Mouse (Mus musculus) midbrain, embryonic 16.5 days (tissue): Measurements from ENCODE around the gene Mecom. TPM values are rescaled to one million over a fixed set of nuclear protein-coding genes. Genes with fewer than 3 reads are reported as not detected.
A peak's percentile ranks its signal among the peaks of the same experiment; 100 is the strongest.
"Not testable (repeated sequence)": the region's sequence is repeated elsewhere in the genome, so short reads cannot be mapped to it uniquely, and the experiment has no call there.

Experiments used
- ATAC-seq: fragments of 200-750 bp; cut with Nextera tagmentation; 2 replicates; pipeline ENCODE4 v1.8.0; 2017; ENCODE audit warnings: moderate TSS enrichment
- H3K27ac ChIP-seq: fragments of 300-500 bp; sonication (generic); 2 replicates; pipeline ENCODE4 v1.5.1; 2014; ENCODE audit warnings: mild to moderate bottlenecking, low read length, mixed read lengths
- H3K27me3 ChIP-seq: fragments of 300-500 bp; sonication (generic); 2 replicates; pipeline ENCODE4 v1.6.1; 2014; ENCODE audit warnings: low read depth, low read length, mixed read lengths; ENCODE audit not compliant: control insufficient read depth, insufficient read depth
- H3K36me3 ChIP-seq: fragments of 300-500 bp; sonication (generic); 2 replicates; pipeline ENCODE4 v1.6.1; 2014; ENCODE audit warnings: mild to moderate bottlenecking, low read length, moderate library complexity, mixed read lengths; ENCODE audit not compliant: control insufficient read depth, insufficient read depth
- H3K4me1 ChIP-seq: fragments of 300-500 bp; sonication (generic); 2 replicates; pipeline ENCODE4 v1.6.1; 2014; ENCODE audit warnings: mild to moderate bottlenecking, low read length, mixed read lengths; ENCODE audit not compliant: control insufficient read depth, insufficient read depth
- H3K4me2 ChIP-seq: fragments of 300-500 bp; sonication (generic); 2 replicates; pipeline ENCODE4 v1.6.1; 2014; ENCODE audit warnings: mild to moderate bottlenecking, low read length, mixed read lengths
- H3K4me3 ChIP-seq: fragments of 300-500 bp; sonication (generic); 2 replicates; pipeline ENCODE4 v1.5.1; 2014; ENCODE audit warnings: low read depth, mild to moderate bottlenecking, low read length, moderate library complexity, mixed read lengths
- H3K9ac ChIP-seq: fragments of 300-500 bp; sonication (generic); 2 replicates; pipeline ENCODE4 v1.6.1; 2014; ENCODE audit warnings: low read depth, low read length, mixed read lengths
- H3K9me3 ChIP-seq: fragments of 300-500 bp; sonication (generic); replicated peaks from 2 replicates; pipeline ENCODE4 v1.6.1; 2014; ENCODE audit warnings: mild to moderate bottlenecking, low read length, mixed read lengths; ENCODE audit not compliant: control insufficient read depth, poor library complexity, severe bottlenecking
- WGBS: fragments of 180-500 bp; shearing (Covaris S2); extraction: QIAGEN DNeasy Blood & Tissue Kit; methylation state at CpG from one replicate; pipeline ENCODE4 v1.1.7; 2014; 5-methylcytosine and 5-hydroxymethylcytosine counted together
- polyA plus RNA-seq: library from polyadenylated mRNA; unstranded; fragments of >200 nt; fragmentation: Nextera tagmentation; extraction: Ambion mirVana; gene quantifications from 2 replicates; pipeline ENCODE4 v1.2.1, GENCODE M21; 2015

The Mecom gene
- polyA plus RNA-seq, 1 experiment from 2014 or later, result 4.0 TPM

DNA sequence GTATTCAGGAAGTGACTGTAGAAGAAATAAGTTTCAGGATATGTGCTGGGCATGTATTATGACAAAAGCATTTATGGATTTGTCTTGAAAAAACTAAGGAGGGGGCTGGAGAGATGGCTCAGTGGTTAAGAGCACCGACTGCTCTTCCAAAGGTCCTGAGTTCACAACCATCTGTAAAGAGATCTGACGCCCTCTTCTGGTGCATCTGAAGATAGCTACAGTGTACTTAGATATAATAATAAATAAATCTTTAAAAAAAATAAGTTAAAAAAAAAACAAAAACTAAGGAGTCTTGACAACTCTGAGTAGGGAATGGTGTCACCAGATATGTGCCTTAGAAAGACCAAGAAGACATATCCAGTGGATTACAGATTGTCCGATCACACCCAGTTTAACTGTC lies 27.1 kb downstream of the Mecom start:
- not testable (repeated sequence) for H3K9me3 ChIP-seq, H3K27me3 ChIP-seq, ATAC-seq, H3K36me3 ChIP-seq, H3K4me2 ChIP-seq, H3K4me1 ChIP-seq, H3K4me3 ChIP-seq, H3K9ac ChIP-seq, H3K27ac ChIP-seq
- 53% methylated on average over 3 of the region's 3 CpGs for WGBS

- ATAC-seq, result no peak
These were observed 28.4 kb downstream of the Mecom start for GRCm38 (mm10) chr3:30519425-30519824.

DNA sequence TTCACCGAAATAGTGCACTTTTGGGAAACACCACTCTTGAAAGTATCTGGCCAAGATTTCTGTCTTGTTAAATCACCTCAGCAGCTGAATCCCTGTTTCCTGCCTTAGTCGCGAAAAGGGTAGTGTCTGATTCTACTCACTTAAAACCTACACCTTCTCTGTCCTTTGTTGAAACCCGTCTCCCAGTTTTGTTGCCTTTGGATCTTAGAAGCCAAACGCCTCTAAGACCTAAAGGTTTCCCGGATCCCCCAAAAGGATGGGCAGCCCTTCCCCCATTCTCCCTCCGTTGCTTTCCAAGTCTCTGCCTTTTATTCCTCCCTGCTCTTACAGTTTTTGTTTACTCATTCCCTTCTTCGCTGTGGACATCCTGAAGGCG lies 32.0 kb downstream of the Mecom start:
- Histone ChIP-seq H3K27ac (no peak overlapping the region), H3K4me1 (peaks cover 4% of the 10 kb centered on the region), H3K9me3 (no peaks in the 10 kb centered on the region), H3K27me3 (peaks cover 29% of the 10 kb centered on the region), H3K4me3 (no peak overlapping the region), H3K9ac (no peak overlapping the region), H3K36me3 (no peaks in the 10 kb centered on the region), H3K4me2 (no peak overlapping the region)
- WGBS, result 14% methylated on average over 9 of the region's 9 CpGs
- ATAC-seq, result no peak

More at GRCm38 (mm10) chr3:30519425-30519824, 28.4 kb downstream of the Mecom start:
- no peaks in the 10 kb centered on the region for H3K9me3 ChIP-seq
- no peaks in the 10 kb centered on the region for H3K36me3 ChIP-seq
- peaks cover under 1% of the 10 kb centered on the region; the same call in 1 of the 2 replicates for H3K4me1 ChIP-seq
- no peak overlapping the region for H3K4me3 ChIP-seq
- no peak overlapping the region for H3K9ac ChIP-seq
- 71% methylated on average over 1 of the region's 1 CpGs for WGBS
- H3K4me2 ChIP-seq, result no peak overlapping the region
- peaks cover 5% of the 10 kb centered on the region; the same call in 1 of the 2 replicates for H3K27me3 ChIP-seq
- no peak overlapping the region for H3K27ac ChIP-seq

DNA sequence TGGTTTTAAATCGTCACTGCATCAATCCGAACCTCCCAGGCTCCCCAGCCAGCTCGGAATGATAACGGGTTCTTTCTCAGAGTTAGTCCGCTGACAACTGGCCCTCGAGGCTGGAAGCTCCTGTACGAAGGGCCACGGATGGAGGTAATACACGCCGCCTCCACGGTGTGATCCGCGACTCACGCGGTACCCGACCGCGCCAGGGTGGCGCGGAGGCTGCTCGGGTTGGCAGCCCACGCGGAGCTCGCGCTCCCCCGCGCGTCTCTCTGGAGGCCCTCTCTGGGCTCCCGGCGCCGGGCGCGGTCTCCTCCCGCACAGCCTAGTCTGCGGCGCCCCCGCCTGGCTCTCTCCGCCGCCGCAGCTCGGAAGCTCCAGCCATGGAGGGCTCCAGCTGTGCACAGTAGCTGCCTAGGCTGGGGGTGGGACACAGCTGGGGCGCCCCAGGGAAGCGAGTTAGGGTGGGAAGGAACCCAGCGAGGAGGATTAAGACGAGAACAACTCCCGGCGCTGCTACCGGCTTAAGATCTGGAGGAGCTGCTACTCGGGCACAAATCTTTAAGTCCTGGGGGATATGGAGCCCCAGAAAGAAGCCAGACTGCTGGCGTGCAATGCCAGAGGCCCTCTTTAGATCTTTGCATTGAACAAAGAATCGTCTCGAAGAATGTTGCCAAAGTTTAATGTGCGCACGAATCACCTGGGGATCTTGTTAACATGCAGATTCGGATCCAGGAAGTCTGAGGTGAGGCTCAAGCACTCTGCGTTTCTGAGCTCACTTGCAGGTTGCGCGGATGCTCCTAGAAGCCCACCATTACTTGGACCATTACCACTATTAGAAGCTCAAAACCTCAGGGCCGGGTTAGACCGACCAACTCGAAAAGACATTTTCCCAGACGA lies 32.7 kb downstream of the Mecom start:
- ATAC-seq, result peak; percentile 86
- no peak overlapping the region for H3K9ac ChIP-seq

DNA sequence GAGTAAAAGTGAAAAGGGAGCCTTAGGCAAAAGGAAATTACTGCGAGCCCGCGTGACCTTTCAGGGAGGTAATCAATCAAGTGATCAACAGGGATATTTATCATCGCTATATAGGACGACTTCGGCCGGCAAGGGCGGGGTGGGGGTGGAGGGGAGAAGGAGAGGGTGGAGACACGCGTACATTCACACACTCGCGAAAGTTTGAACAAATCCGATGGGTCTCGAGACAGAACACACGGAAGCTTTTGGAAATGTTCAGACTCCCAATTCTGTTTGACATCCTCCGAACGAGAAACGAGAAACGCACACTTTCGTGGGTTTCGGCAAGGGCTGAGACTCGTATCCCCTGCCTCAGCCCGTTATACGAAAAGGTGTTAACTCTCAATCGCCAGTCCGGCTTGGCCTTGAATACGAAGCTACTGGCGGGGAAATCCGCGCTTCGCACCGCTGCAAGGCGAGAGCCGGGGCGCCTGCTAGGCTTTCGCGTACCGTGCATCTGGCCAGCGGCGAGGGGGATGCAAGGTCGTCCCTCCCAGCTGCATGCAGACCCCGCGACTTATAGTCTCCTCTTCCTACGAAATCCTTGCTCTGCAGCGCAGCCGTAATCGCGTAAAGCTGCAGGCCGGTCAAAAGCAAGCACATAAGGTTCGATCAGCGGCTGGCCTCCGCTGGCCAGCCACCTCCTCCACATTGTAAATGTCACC lies 33.6 kb downstream of the Mecom start:
- Histone ChIP-seq H3K9ac (no peak overlapping the region), H3K27me3 (peaks cover 41% of the 10 kb centered on the region), H3K4me1 (peaks cover 9% of the 10 kb centered on the region), H3K9me3 (no peaks in the 10 kb centered on the region), H3K27ac (no peak overlapping the region), H3K4me3 (peak overlapping the region; percentile 34), H3K4me2 (peak overlapping the region; percentile 63), H3K36me3 (no peaks in the 10 kb centered on the region)
- under 1% methylated on average over 52 of the region's 52 CpGs for WGBS
- ATAC-seq, result peak; percentile 51; the same call in 1 of the 2 replicates

More for the DNA sequence above, 32.7 kb downstream of the Mecom start:
- H3K9me3 ChIP-seq, result no peaks in the 10 kb centered on the region
- peaks cover 34% of the 10 kb centered on the region for H3K27me3 ChIP-seq
- H3K4me3 ChIP-seq, result peak overlapping the region; percentile 34
- H3K4me1 ChIP-seq, result peaks cover 4% of the 10 kb centered on the region
- peak overlapping the region; percentile 63 for H3K4me2 ChIP-seq
- H3K36me3 ChIP-seq, result no peaks in the 10 kb centered on the region
- WGBS, result under 1% methylated on average over 57 of the region's 62 CpGs
- H3K27ac ChIP-seq, result no peak overlapping the region

GRCm38 (mm10) chr3:30513314-30513997 lies 34.4 kb downstream of the Mecom start:
- no peaks in the 10 kb centered on the region for H3K36me3 ChIP-seq
- WGBS, result 7% methylated on average over 16 of the region's 16 CpGs
- H3K4me1 ChIP-seq, result peaks cover 15% of the 10 kb centered on the region
- peak overlapping the region; percentile 63 for H3K4me2 ChIP-seq
- H3K9ac ChIP-seq, result no peak overlapping the region
- H3K9me3 ChIP-seq, result no peaks in the 10 kb centered on the region
- ATAC-seq, result no peak
- H3K27ac ChIP-seq, result no peak overlapping the region
- H3K27me3 ChIP-seq, result peaks cover 45% of the 10 kb centered on the region
- H3K4me3 ChIP-seq, result no peak overlapping the region

GRCm38 (mm10) chr3:30512459-30513030 lies 35.3 kb downstream of the Mecom start:
- WGBS, result 14% methylated on average over 12 of the region's 12 CpGs
- H3K27ac ChIP-seq, result no peak overlapping the region
- H3K4me2 ChIP-seq, result no peak overlapping the region
- H3K4me3 ChIP-seq, result no peak overlapping the region
- H3K9ac ChIP-seq, result no peak overlapping the region
- H3K36me3 ChIP-seq, result no peaks in the 10 kb centered on the region
- peaks cover 22% of the 10 kb centered on the region for H3K4me1 ChIP-seq
- no peaks in the 10 kb centered on the region for H3K9me3 ChIP-seq
- peaks cover 45% of the 10 kb centered on the region for H3K27me3 ChIP-seq
- ATAC-seq, result no peak

DNA sequence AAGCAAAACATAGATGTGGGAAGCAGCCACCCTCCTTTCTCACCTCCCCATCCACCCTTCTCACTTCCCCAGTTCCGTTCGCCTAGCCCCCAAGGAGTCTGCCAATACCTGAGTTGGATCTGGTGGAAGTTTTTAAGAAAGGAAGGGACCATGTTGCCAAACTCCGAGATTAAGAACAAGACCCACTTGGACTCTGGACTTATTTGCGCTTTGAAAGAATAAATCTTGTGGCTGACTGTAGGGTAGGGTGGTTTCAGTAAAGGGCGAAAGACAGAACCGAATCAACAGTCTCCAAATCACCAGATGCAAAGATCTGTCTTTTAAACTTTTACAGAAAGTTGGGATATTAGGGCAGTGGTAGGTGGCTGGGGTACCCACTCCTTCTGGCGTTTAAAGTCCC lies 36.0 kb downstream of the Mecom start:
- no peaks in the 10 kb centered on the region for H3K9me3 ChIP-seq
- H3K4me1 ChIP-seq, result peaks cover 28% of the 10 kb centered on the region
- H3K36me3 ChIP-seq, result no peaks in the 10 kb centered on the region
- no peak overlapping the region for H3K27ac ChIP-seq
- no peak for ATAC-seq
- no peak overlapping the region for H3K9ac ChIP-seq
- 21% methylated on average over 7 of the region's 7 CpGs for WGBS
- no peak overlapping the region for H3K4me2 ChIP-seq
- H3K4me3 ChIP-seq, result no peak overlapping the region
- H3K27me3 ChIP-seq, result peaks cover 43% of the 10 kb centered on the region
